Mouse (Mus musculus) limb, embryonic 15.5 days (tissue): Measurements from ENCODE around the gene Ufl1. TPM values are rescaled to one million over a fixed set of nuclear protein-coding genes. Genes with fewer than 3 reads are reported as not detected.
"Not testable (repeated sequence)": the region's sequence is repeated elsewhere in the genome, so short reads cannot be mapped to it uniquely, and the experiment has no call there.

Experiments
- ATAC-seq: fragments of 200-750 bp; cut with Nextera tagmentation; 2 replicates; pipeline ENCODE4 v1.8.0; 2017; ENCODE audit warnings: low read depth, moderate TSS enrichment; ENCODE audit not compliant: insufficient number of reproducible peaks, low FRiP score, low TSS enrichment
- H3K27ac ChIP-seq: fragments of 300-500 bp; sonication (generic); 2 replicates; pipeline ENCODE4 v1.5.1; 2015; ENCODE audit warnings: moderate library complexity, mild to moderate bottlenecking, inconsistent platforms
- H3K27me3 ChIP-seq: fragments of 300-500 bp; sonication (generic); 2 replicates; pipeline ENCODE4 v1.6.1; 2015; ENCODE audit warnings: inconsistent platforms
- H3K36me3 ChIP-seq: fragments of 300-500 bp; sonication (generic); 2 replicates; pipeline ENCODE4 v1.6.1; 2015; ENCODE audit warnings: inconsistent platforms
- H3K4me1 ChIP-seq: fragments of 300-500 bp; sonication (generic); 2 replicates; pipeline ENCODE4 v1.6.1; 2015; ENCODE audit warnings: inconsistent platforms
- H3K4me2 ChIP-seq: fragments of 300-500 bp; sonication (generic); 2 replicates; pipeline ENCODE4 v1.6.1; 2015; ENCODE audit warnings: mild to moderate bottlenecking, inconsistent platforms
- H3K4me3 ChIP-seq: fragments of 300-500 bp; sonication (generic); 2 replicates; pipeline ENCODE4 v1.5.1; 2015; ENCODE audit warnings: mild to moderate bottlenecking, inconsistent platforms
- H3K9ac ChIP-seq: fragments of 300-500 bp; sonication (generic); 2 replicates; pipeline ENCODE4 v1.6.1; 2015; ENCODE audit warnings: inconsistent platforms
- H3K9me3 ChIP-seq: fragments of 300-500 bp; sonication (generic); 2 replicates; pipeline ENCODE4 v1.6.1; 2016; ENCODE audit warnings: inconsistent platforms
- whole genome bisulfite sequencing: fragments of 180-500 bp; shearing (Covaris S2); methylation state at CpG from one replicate; pipeline ENCODE4 v1.1.7; 2015; 5-methylcytosine and 5-hydroxymethylcytosine counted together
- polyA plus RNA-seq: library from polyadenylated mRNA; unstranded; fragments of >200 nt; fragmentation: Nextera tagmentation; extraction: Ambion mirVana; gene quantifications from 2 replicates; pipeline ENCODE4 v1.2.1, GENCODE M21; 2015

The Ufl1 gene
- 41.6 and 46.8 TPM in 2 replicates for polyA plus RNA-seq

GRCm38 (mm10) chr4:25281671-25282038 is at the start of gene Ufl1:
Gene Ufl1, minus strand, starts transcription at chr4:25281821.
- Histone ChIP-seq H3K36me3 (peaks cover 18% of the 10 kb centered on the region), H3K4me1 (peaks cover 4% of the 10 kb centered on the region; the same call in 1 of the 2 replicates), H3K27me3 (no peaks in the 10 kb centered on the region), H3K9me3 (no peaks in the 10 kb centered on the region), H3K27ac (peak within 1 kb of the TSS; percentile 99), H3K4me3 (peak within 1 kb of the TSS; percentile 89), H3K9ac (peak within 1 kb of the TSS; percentile 93), H3K4me2 (peak within 1 kb of the TSS; percentile 44)
- ATAC-seq: peak; percentile 98
- under 1% methylated on average over 30 of the region's 30 CpGs for whole genome bisulfite sequencing

GRCm38 (mm10) chr4:25325684-25326220 is 44.1 kb upstream of the Ufl1 start:
- WGBS: 92% methylated on average over 3 of the region's 3 CpGs
- H3K9ac ChIP-seq: no peak overlapping the region

DNA sequence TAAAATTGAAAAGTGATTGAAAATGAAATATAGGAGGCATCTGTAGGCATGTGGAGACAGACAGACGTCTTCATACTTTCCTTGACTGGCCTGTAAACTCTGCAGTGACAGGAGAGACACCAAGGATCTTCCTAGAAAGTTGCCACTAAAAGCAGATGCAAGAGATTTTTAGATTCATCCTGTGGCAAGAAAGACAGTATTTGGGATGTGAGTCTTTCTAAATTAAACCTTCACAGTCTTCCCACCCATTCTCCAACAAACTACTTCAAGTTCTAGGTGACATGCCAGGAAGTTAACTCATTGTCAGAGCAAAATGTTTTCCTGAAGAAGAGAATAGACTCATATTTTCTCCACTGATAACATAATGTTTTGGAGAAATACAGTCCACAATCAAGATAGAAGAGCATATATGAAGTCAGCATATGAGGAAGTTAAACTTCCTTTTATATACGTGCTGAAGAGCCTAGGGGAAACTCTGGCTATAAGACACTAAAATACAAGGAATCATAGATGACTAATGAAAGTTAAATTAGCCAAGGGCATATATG is 41.1 kb upstream of the Ufl1 start:
- Histone ChIP-seq H3K4me1 (no peaks in the 10 kb centered on the region), H3K27ac (no peak overlapping the region), H3K9me3 (no peaks in the 10 kb centered on the region), H3K4me2 (no peak overlapping the region), H3K9ac (no peak overlapping the region), H3K4me3 (no peak overlapping the region), H3K36me3 (no peaks in the 10 kb centered on the region), H3K27me3 (no peaks in the 10 kb centered on the region)
- ATAC-seq: no peak
- WGBS: 56% methylated on average over 2 of the region's 2 CpGs

More at GRCm38 (mm10) chr4:25325684-25326220, 44.1 kb upstream of the Ufl1 start:
- H3K36me3 ChIP-seq: no peaks in the 10 kb centered on the region
- H3K27me3 ChIP-seq: no peaks in the 10 kb centered on the region
- H3K27ac ChIP-seq: no peak overlapping the region
- H3K4me1 ChIP-seq: no peaks in the 10 kb centered on the region
- no peak for ATAC-seq
- H3K9me3 ChIP-seq: no peaks in the 10 kb centered on the region
- no peak overlapping the region for H3K4me3 ChIP-seq
- no peak overlapping the region for H3K4me2 ChIP-seq

DNA sequence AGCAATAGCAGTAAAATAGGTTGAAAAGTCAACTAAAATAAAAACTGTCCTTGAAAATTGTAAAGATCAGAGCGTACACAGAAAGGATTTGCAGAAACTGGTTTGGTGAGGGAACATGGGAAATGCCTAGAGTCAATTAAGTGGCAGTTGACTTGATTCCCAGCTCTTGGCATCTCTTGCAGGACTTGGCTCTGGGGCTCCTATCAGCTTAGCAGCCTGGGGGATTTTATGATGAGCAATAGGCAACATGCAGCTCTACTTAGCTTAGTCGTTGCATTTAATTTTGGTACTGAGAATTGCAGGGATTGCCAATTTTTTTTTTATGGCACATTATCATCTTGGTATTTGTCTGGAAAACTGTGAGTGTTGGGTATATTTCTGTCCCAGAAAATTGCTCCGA is 32.1 kb upstream of the Ufl1 start:
- H3K27ac ChIP-seq: no peak overlapping the region
- ATAC-seq: no peak
- no peaks in the 10 kb centered on the region for H3K4me1 ChIP-seq
- H3K27me3 ChIP-seq: no peaks in the 10 kb centered on the region
- H3K4me3 ChIP-seq: no peak overlapping the region
- H3K9ac ChIP-seq: no peak overlapping the region
- 55% methylated on average over 3 of the region's 3 CpGs for WGBS
- no peak overlapping the region for H3K4me2 ChIP-seq
- no peaks in the 10 kb centered on the region for H3K36me3 ChIP-seq
- no peaks in the 10 kb centered on the region for H3K9me3 ChIP-seq

GRCm38 (mm10) chr4:25285002-25285401 is 3.4 kb upstream of the Ufl1 start:
- not testable (repeated sequence) for H3K4me1 ChIP-seq, ATAC-seq, H3K27me3 ChIP-seq, H3K9ac ChIP-seq, H3K36me3 ChIP-seq, H3K9me3 ChIP-seq, H3K4me2 ChIP-seq, H3K4me3 ChIP-seq, H3K27ac ChIP-seq
- 79% methylated on average over 1 of the region's 1 CpGs for WGBS

- peaks cover 18% of the 10 kb centered on the region for H3K36me3 ChIP-seq
- H3K4me1 ChIP-seq: peaks cover 4% of the 10 kb centered on the region; the same call in 1 of the 2 replicates
- no peaks in the 10 kb centered on the region for H3K27me3 ChIP-seq
- under 1% methylated on average over 32 of the region's 32 CpGs for WGBS
- H3K27ac ChIP-seq: peak overlapping the region; percentile 99
- peak overlapping the region; percentile 89 for H3K4me3 ChIP-seq
- H3K9me3 ChIP-seq: no peaks in the 10 kb centered on the region
- peak; percentile 90 for ATAC-seq
- peak overlapping the region; percentile 93 for H3K9ac ChIP-seq
- H3K4me2 ChIP-seq: peak overlapping the region; percentile 44
Observed at GRCm38 (mm10) chr4:25280938-25281670, 517 bp downstream of the Ufl1 start.

- Histone ChIP-seq H3K4me2 (no peak overlapping the region), H3K4me1 (no peaks in the 10 kb centered on the region), H3K36me3 (peaks cover 69% of the 10 kb centered on the region), H3K27ac (no peak overlapping the region), H3K4me3 (no peak overlapping the region), H3K9me3 (no peaks in the 10 kb centered on the region), H3K9ac (no peak overlapping the region), H3K27me3 (no peaks in the 10 kb centered on the region)
- WGBS: 92% methylated on average over 7 of the region's 7 CpGs
- ATAC-seq: no peak
Observed at GRCm38 (mm10) chr4:25272861-25273627, 8.6 kb downstream of the Ufl1 start.

DNA sequence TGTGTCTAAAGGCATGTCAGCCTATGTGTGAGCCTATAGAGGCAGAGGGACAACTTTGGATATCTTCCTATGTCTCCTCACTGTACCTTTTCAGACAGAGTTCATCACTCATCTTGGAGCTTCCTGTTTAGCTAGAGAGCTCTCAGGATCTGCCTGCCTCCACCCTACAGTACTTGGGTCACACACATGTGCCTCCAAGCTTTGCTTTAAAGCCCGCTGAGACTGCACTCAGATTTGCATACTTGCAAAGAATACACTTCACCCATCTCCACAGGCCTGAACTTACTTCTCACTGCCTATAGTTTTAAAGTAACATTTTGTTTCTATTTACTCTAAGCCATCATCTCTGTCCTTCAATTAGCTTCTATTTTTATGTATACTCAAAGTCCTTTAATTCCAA is 9.7 kb downstream of the Ufl1 start:
- Histone ChIP-seq H3K4me3 (no peak overlapping the region), H3K36me3 (peaks cover 69% of the 10 kb centered on the region), H3K9me3 (no peaks in the 10 kb centered on the region), H3K27me3 (no peaks in the 10 kb centered on the region), H3K27ac (no peak overlapping the region), H3K4me1 (no peaks in the 10 kb centered on the region), H3K4me2 (no peak overlapping the region), H3K9ac (no peak overlapping the region)
- ATAC-seq: no peak
- WGBS: 81% methylated on average over 1 of the region's 1 CpGs

- ATAC-seq: no peak
- H3K36me3 ChIP-seq: peaks cover 71% of the 10 kb centered on the region
- 90% methylated on average over 3 of the region's 3 CpGs for WGBS
Observed at GRCm38 (mm10) chr4:25267144-25267543, 14.5 kb downstream of the Ufl1 start.

DNA sequence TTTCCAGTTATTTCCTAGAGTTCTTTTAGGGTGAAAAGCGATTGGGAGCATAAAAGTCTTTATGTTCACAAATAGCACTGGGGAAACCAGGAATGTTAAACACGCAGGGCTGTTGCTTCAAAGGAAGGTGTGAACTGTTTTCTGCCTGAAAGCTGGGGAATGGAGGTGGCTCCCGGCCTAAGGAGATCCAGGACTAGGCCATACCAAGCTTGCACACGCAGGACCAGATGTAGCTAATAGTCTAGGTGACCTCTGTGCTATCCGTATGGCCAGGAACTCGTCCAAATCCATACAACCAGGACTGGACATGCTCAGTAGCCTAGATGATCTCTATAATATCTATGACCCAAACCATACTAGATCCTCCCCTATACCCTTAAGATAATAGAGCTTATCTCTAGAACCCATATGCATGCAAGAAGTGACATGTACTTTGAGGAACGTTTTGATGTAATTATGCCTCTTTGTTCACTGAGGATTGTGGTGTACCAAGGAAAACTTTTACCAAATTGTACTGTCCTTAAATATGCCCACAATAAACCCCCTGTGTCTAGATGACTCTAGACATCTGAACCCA is 23.7 kb downstream of the Ufl1 start:
- Histone ChIP-seq H3K36me3 (peaks cover 48% of the 10 kb centered on the region), H3K9ac (no peak overlapping the region), H3K4me2 (no peak overlapping the region), H3K27me3 (no peaks in the 10 kb centered on the region), H3K27ac (no peak overlapping the region), H3K4me1 (no peaks in the 10 kb centered on the region), H3K4me3 (no peak overlapping the region), H3K9me3 (no peaks in the 10 kb centered on the region)
- 83% methylated on average over 7 of the region's 7 CpGs for WGBS
- ATAC-seq: no peak

More at GRCm38 (mm10) chr4:25267144-25267543, 14.5 kb downstream of the Ufl1 start:
- Histone ChIP-seq H3K4me2 (no peak overlapping the region), H3K9me3 (no peaks in the 10 kb centered on the region), H3K4me3 (no peak overlapping the region), H3K4me1 (no peaks in the 10 kb centered on the region), H3K9ac (no peak overlapping the region), H3K27me3 (no peaks in the 10 kb centered on the region), H3K27ac (no peak overlapping the region)

DNA sequence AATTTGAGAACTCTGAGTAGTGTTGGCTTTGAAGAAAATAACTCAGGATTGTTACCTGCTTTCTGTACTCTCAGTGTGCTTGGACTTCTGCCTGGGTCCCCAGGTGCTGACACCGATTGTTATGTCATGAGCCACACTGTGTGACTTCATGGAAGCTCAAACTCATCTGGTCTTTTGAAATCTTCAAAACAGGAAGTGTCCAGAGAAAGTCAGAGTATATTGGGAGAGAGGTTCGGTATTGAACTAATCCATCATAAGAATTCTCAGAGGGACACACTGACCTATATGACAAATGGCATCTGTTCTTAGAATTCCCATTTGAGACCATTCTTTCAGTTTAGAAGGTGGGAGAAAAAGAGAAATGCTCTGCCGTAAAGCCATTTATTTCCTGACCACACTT is 38.8 kb downstream of the Ufl1 start, which contains the start of gene Fhl5:
Gene Fhl5 (minus strand): TSS at position 101 of the 400 bp plus-strand sequence.
- H3K9me3 ChIP-seq: no peaks in the 10 kb centered on the region
- no peaks in the 10 kb centered on the region for H3K36me3 ChIP-seq
- H3K4me3 ChIP-seq: no peak within 1 kb of the TSS
- no peak within 1 kb of the TSS for H3K9ac ChIP-seq
- H3K4me1 ChIP-seq: no peaks in the 10 kb centered on the region
- H3K27ac ChIP-seq: no peak within 1 kb of the TSS
- no peak within 1 kb of the TSS for H3K4me2 ChIP-seq
- WGBS: 86% methylated on average over 3 of the region's 3 CpGs
- no peak for ATAC-seq
- no peaks in the 10 kb centered on the region for H3K27me3 ChIP-seq
